Mouse (Mus musculus) ES-E14 (cell line): ENCODE data around the gene Ifnb1. TPM values are rescaled to one million over a fixed set of nuclear protein-coding genes. Genes with fewer than 3 reads are reported as not detected.
"Not testable (repeated sequence)": the region's sequence is repeated elsewhere in the genome, so short reads cannot be mapped to it uniquely, and the experiment has no call there.

Experiments
- DNase-seq: peaks from one replicate; pipeline ENCODE4 v3.0.0-alpha.2; 2013; ENCODE audit warnings: low read depth, low spot score
- H3K27ac ChIP-seq: 2 replicates; pipeline ENCODE4 v1.5.1; 2012; ENCODE audit warnings: low read depth, mild to moderate bottlenecking, low read length, moderate library complexity, mixed read lengths; ENCODE audit not compliant: poor library complexity, insufficient read depth, severe bottlenecking
- H3K36me3 ChIP-seq: 2 replicates; pipeline ENCODE4 v1.6.1; 2012; ENCODE audit warnings: mild to moderate bottlenecking, low read length, moderate library complexity, mixed read lengths; ENCODE audit not compliant: control insufficient read depth, poor library complexity, insufficient read depth, severe bottlenecking
- H3K4me1 ChIP-seq, 2 experiments: fragments of 150-350 bp in 1 of 2; sonication (generic) in 1 of 2; 2 replicates each; pipeline ENCODE4 v1.6.1; 2012; ENCODE audit warnings: low read length in 2 of 2, mild to moderate bottlenecking in 1 of 2, mixed read lengths in 1 of 2; ENCODE audit not compliant: control insufficient read depth in 2 of 2, insufficient read depth in 2 of 2, poor library complexity in 1 of 2
- H3K4me3 ChIP-seq, 2 experiments: fragments of 150-350 bp in 1 of 2; sonication (generic) in 1 of 2; 2 replicates each; pipeline ENCODE4 v1.5.1; 2012; ENCODE audit warnings: low read length in 2 of 2, low read depth in 1 of 2, mild to moderate bottlenecking in 1 of 2, mixed read lengths in 1 of 2; ENCODE audit not compliant: insufficient read depth in 1 of 2, poor library complexity in 1 of 2, severe bottlenecking in 1 of 2
- H3K9ac ChIP-seq: 2 replicates; pipeline ENCODE4 v1.6.1; 2012; ENCODE audit warnings: low read depth, mild to moderate bottlenecking, low read length, mixed read lengths; ENCODE audit not compliant: poor library complexity, insufficient read depth, severe bottlenecking
- H3K9me3 ChIP-seq: fragments of 150-350 bp; sonication (generic); 2 replicates; pipeline ENCODE4 v1.6.1; 2012; ENCODE audit warnings: low read depth, mild to moderate bottlenecking, low read length; ENCODE audit not compliant: control insufficient read depth, insufficient read depth
- CHD2 ChIP-seq: IDR thresholded peaks from 2 replicates; pipeline ENCODE4 v1.6.1; 2014; ENCODE audit warnings: mild to moderate bottlenecking, low read depth, low read length, inconsistent platforms
- HCFC1 ChIP-seq: IDR thresholded peaks from 2 replicates; pipeline ENCODE4 v1.6.1; 2012; ENCODE audit warnings: low read length, inconsistent platforms, borderline replicate concordance; ENCODE audit not compliant: insufficient read depth
- MAFK ChIP-seq: IDR thresholded peaks from 2 replicates; pipeline ENCODE4 v1.6.1; 2014; ENCODE audit warnings: mild to moderate bottlenecking, low read depth, low read length, inconsistent platforms; ENCODE audit not compliant: insufficient read depth
- ZC3H11A ChIP-seq: IDR thresholded peaks from 2 replicates; pipeline ENCODE4 v1.6.1; 2012; ENCODE audit warnings: low read depth, mild to moderate bottlenecking, inconsistent platforms, low read length, borderline replicate concordance
- ZNF384 ChIP-seq: IDR thresholded peaks from 2 replicates; pipeline ENCODE4 v1.6.1; 2012; ENCODE audit warnings: low read depth, low read length, inconsistent platforms
- in situ Hi-C, 2 experiments: fragments of 600-800 bp; cut with MboI; formaldehyde crosslinking; loops; one replicate each; pipeline ENCODE4 v1.15.1; 2025; ENCODE audit warnings: low sequenced_read_pairs in 2 of 2, inconsistent platforms in 1 of 2; ENCODE audit not compliant: unreplicated experiment in 2 of 2
- total RNA-seq: library from RNA; depleted of rRNA; stranded (reverse); fragments of 300-350 nt; gene quantifications from 2 replicates; pipeline ENCODE4 v1.2.3, GENCODE M21; 2012; rRNA removed

Gene Ifnb1
- not detected in 2 replicates for total RNA-seq

DNA sequence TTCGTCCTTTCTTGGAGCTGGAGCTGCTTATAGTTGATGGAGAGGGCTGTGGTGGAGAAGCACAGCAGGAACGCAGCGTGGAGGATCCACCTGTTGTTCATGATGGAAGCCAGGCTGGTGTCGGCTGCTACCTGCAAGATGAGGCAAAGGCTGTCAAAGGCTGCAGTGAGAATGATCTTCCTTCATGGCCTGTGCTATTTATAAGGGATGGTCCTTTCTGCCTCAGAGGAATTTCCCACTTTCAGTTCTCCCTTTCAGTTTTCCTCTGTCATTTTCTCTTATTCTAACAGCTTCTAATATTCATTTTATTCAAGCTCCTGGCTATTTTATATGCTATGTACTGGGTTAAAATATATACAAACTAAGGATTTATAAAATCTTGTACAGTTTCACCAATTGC is at the start of gene Ifnb1:
TSS of gene Ifnb1 (minus strand) at position 101 of the 400 bp plus-strand sequence.
- in situ Hi-C loops: no loop called here
- Histone ChIP-seq H3K9me3 (no peaks in the 10 kb centered on the region), H3K27ac (no peak within 1 kb of the TSS), H3K36me3 (no peaks in the 10 kb centered on the region), H3K9ac (no peak within 1 kb of the TSS), H3K4me3 (no peak within 1 kb of the TSS), H3K4me1 (no peaks in the 10 kb centered on the region)
- DNase-seq: no peak
- no peak for TF ChIP-seq ZNF384
- TF ChIP-seq ZC3H11A: no peak
- no peak for TF ChIP-seq CHD2
- no peak for TF ChIP-seq MAFK
- no peak for TF ChIP-seq HCFC1

DNA sequence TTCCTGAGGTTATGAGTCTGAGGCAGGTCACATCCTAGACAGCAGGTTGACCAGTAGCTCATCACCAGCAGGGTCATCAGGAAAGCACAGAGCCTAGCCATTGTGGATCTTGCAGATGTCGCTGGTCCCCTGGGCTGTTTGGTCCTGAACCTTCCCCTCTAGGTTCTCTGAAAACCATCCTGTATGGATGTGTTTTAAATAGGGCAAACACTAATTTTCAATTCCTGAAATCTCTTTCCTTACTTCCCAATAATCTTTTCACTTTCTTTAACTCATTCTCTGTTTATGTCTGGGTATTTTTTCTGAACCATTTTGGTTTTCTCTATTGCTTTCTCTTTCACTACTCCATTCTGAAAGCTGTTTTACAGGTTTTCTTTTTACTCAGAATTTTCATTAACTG is 49.1 kb upstream of the Ifnb1 start, which contains the start of gene Ifna14:
TSS of gene Ifna14 (minus strand) at position 101 of the 400 bp plus-strand sequence.
- in situ Hi-C loops: no loop called here
- no peak within 1 kb of the TSS for H3K27ac ChIP-seq
- no peak within 1 kb of the TSS for H3K9ac ChIP-seq
- no peak for DNase-seq
- no peak within 1 kb of the TSS for H3K4me3 ChIP-seq
- H3K4me1 ChIP-seq: no peaks in the 10 kb centered on the region
- no peak for TF ChIP-seq CHD2
- no peaks in the 10 kb centered on the region for H3K36me3 ChIP-seq
- no peaks in the 10 kb centered on the region for H3K9me3 ChIP-seq

DNA sequence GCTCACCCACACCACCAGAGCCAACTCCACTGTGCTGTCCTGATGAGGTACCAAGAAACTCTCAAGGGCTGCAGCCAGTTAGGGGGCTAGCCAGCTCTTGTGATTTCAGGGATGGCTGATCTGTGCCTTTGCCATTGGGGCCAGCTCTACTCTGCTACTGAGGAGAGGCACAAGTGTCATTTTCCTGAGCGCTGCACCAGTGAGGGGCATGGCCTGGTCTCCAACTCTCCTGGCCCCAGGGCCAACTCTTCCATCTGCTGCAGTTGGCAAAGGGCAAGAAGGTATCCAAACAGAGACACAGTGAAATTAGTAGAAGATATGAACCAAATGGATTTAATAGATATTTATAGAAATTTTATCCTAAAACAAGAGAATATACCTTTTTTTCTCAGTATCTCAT is 39.2 kb upstream of the Ifnb1 start:
- Histone ChIP-seq H3K9ac (no peak overlapping the region), H3K9me3 (no peaks in the 10 kb centered on the region), H3K4me3 (no peak overlapping the region), H3K27ac (no peak overlapping the region), H3K36me3 (no peaks in the 10 kb centered on the region), H3K4me1 (no peaks in the 10 kb centered on the region)
- in situ Hi-C loops: no loop called here
- TF ChIP-seq ZNF384: no peak
- TF ChIP-seq ZC3H11A: no peak
- no peak for TF ChIP-seq CHD2
- no peak for TF ChIP-seq HCFC1
- no peak for TF ChIP-seq MAFK
- no peak for DNase-seq

DNA sequence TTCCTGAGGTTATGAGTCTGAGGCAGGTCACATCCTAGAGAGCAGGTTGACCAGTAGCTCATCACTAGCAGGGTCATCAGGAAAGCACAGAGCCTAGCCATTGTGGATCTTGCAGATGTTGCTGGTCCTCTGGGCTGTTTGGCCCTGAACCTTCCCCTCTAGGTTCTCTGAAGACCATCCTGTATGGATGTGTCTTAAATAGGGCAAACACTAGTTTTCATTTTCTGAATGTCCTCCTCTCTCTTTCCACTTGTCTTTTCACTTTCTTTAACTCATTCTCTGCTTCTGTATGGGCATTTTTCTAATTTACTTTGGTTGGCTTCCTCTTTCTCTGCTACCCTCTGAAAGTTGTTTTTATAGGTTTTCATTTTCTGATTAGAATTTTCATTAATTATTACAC is 35.6 kb upstream of the Ifnb1 start, which contains the start of gene Ifna15:
TSS of gene Ifna15 (minus strand) at position 101 of the 400 bp plus-strand sequence.
- not testable (repeated sequence) for H3K9me3 ChIP-seq, H3K36me3 ChIP-seq

DNA sequence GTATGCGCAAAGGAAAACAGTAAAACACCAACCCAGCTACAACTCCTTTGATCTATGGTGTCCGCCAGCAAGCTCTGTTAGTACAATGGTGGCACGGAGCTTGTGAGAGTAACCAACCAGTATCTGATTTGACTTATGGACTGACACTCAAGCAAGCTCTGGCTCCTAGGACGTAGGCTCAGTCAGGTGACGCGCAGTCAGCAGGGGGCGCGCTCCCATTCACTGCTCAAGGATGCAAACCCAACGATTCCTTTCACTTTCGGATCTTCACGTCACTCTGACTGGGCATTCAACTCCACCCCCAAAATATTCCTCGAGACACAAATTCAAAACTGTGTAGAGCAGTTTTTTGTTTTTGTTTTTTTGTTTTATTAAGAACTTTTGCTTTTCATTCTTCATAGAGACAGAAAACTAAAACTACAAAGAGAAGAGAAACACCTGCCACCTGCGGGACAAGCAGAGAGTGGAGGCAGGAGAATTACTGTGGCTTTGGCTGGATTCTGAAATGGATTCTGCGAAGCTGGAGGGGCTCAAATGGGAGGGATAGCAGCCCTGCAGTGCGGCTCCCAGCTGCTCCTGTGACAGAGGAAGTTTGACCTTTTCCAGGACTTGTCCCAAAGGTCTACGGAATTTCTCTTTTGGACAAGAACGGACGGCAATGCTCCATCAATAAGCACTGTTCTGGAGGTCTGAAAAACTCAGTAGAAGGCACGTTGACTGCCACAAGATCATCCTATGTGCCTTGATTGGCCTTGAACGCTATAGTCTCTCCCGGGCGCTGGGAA is 27.8 kb upstream of the Ifnb1 start:
- H3K27ac ChIP-seq: no peak overlapping the region
- no peaks in the 10 kb centered on the region for H3K9me3 ChIP-seq
- no peak overlapping the region for H3K9ac ChIP-seq
- H3K4me3 ChIP-seq: peak overlapping the region in 1 of 2 experiments; percentile 5; a peak in 1 of 4 replicates
- no peaks in the 10 kb centered on the region for H3K36me3 ChIP-seq
- H3K4me1 ChIP-seq: no peaks in the 10 kb centered on the region
- no peak for TF ChIP-seq ZC3H11A
- no peak for TF ChIP-seq MAFK
- no peak for TF ChIP-seq CHD2
- no peak for TF ChIP-seq HCFC1
- no peak for TF ChIP-seq ZNF384
- DNase-seq: peak; percentile 73
- in situ Hi-C loops: no loop called here

More for the DNA sequence above, 35.6 kb upstream of the Ifnb1 start, which contains the start of gene Ifna15:
- DNase-seq, H3K4me1 ChIP-seq, H3K4me3 ChIP-seq, in situ Hi-C loops, H3K9ac ChIP-seq, H3K27ac ChIP-seq: not testable (repeated sequence)
